Mouse (Mus musculus) brain, adult 2 months (tissue): Measurements from ENCODE around the gene Gtpbp2.
A peak's percentile ranks its signal among the peaks of the same experiment; 100 is the strongest.

Experiments
- DNase-seq: peaks from one replicate; pipeline ENCODE4 v3.0.0; 2011; ENCODE audit warnings: low read depth, low spot score

Gtpbp2 gene

DNA sequence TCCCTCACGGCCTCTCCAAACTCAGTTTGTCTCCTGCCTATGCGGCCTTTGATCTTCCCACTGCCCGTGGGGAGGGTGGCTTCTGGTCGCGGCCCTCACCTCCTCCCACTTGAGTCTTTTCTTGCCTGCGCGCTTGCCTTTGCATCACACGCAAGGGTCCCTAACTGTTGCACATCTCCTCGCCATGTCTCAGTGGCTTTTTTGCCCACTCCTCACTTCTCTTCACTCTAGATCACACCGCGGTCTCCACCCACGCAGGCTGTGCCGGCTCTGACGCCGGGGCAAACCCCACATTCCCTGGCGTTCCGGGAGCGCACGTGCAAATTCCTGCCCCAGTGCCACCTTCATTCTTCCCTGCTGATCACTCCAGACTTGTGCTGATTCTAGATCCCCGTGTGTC is 42.2 kb downstream of the Gtpbp2 start:
- DNase-seq, result peak; percentile 49

DNA sequence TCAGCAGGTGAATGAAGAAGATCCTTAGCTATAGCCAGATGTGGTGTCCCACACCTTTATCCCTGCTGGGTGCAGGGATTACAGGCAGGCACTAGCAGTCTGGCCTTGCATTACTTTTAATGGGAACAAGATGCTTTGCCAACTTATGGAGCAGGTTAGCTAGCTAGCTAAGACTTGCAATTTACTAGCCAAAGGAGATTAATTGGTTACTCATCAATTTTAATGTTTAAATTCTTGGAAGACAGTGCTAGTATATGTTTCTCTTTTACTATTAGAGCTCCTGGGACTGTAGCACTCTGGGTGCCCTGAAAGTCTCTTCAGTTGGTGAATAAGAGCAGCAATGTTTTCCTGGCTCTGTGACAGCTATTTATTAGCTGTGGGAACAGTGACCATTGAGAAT is 45.8 kb downstream of the Gtpbp2 start:
- no peak for DNase-seq

DNA sequence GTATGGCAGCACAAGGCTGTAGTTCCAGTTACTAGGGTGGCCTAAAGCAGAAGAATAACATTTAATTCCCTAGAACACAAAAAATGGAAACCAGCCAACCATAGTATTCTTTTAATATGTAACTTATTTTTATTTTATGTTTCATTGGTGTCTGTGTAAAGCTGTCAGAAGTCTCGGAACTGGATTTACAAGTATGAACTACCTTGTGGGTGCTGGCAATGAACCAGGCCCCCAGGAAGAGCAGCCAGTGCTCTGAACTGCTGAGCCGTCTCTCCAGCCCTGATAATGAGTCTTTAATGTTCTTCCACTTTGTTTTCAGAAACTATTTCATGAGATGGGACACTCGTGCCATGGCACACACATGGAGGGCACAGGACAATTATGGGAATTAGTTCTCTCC is 49.7 kb downstream of the Gtpbp2 start:
- no peak for DNase-seq
